Mouse (Mus musculus): Measurements from ENCODE around the gene Sipa1l1. TPM values are rescaled to one million over a fixed set of nuclear protein-coding genes. Genes with fewer than 3 reads are reported as not detected.

Sipa1l1 gene
- total and polyA plus RNA-seq, 2 experiments from 2014 or later: 7.0 to 17.1 TPM

DNA sequence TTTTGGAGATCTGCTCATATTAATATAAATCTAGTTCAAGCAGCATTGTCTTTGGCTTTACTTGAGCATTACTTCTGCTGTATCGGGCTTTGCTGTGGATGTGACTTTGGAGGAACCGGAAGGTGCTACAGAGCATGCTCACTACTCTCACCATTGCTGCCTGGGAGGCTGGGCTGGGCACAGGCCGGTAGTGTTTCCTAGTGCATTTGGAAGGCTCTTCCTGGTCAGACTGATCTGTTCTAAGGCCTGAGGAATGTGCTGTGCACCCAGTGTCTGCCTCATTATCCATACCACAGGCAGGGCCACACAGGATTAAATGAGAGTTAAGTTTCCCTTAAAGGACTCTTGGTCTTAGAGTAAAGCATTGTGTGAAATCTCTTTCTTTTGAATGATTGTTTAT lies 79.4 kb downstream of the Sipa1l1 start:
- Histone ChIP-seq H3K4me1 (ENCODE audit: control insufficient read depth, insufficient read depth) (no peaks in the 10 kb centered on the region), H3K27me3 (ENCODE audit: control insufficient read depth, insufficient read depth, low read length) (no peaks in the 10 kb centered on the region), H3K9me3 (replicated peaks; ENCODE audit: control insufficient read depth, low read length) (no peaks in the 10 kb centered on the region), H3K4me3 (ENCODE audit: low read depth, low read length) (no peak overlapping the region), H3K4me2 (ENCODE audit: low read depth, low read length) (no peak overlapping the region), H3K9ac (replicated peaks; ENCODE audit: low read depth, low read length) (no peak overlapping the region), H3K36me3 (replicated peaks; ENCODE audit: control insufficient read depth, insufficient read depth, low read length) (no peaks in the 10 kb centered on the region), H3K27ac (ENCODE audit: low read depth) (no peak overlapping the region)
- DNase-seq (ENCODE audit: low spot score) (no peak), ATAC-seq (ENCODE audit: insufficient read depth, low read depth) (no peak)
- WGBS: 65% methylated on average over 3 of the region's 3 CpGs
- no peak for TF ChIP-seq CTCF (IDR thresholded peaks at IDR 0.05; ENCODE audit: low read depth)
- no peak for TF ChIP-seq EP300 (IDR thresholded peaks at IDR 0.05; ENCODE audit: low read depth)

DNA sequence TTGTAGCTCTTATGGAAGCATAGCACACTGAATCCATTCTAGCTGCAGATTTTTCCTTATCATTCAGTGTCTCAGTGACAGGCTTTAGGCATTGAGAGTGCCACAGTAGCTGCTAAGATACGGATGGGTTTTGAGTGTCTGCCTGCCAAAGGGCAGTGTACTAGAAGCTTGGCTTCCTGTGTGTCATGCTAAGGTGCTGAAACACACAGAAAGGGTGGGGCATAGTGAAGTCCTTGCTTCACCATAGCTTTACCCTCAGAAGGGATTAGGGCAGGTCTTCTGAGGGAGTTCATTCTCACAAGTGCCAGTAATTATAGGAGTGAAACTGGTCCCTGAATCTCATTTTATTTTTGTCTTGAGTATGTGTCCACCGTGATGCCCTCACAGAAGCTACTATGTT lies 82.2 kb downstream of the Sipa1l1 start:
- H3K27me3 ChIP-seq (ENCODE audit: control insufficient read depth, insufficient read depth, low read length): no peaks in the 10 kb centered on the region
- no peak for DNase-seq (ENCODE audit: low spot score)
- 49% methylated on average over 2 of the region's 2 CpGs for WGBS
- H3K4me3 ChIP-seq (ENCODE audit: low read depth, low read length): no peak overlapping the region
- no peak for ATAC-seq (ENCODE audit: insufficient read depth, low read depth)
- TF ChIP-seq EP300 (IDR thresholded peaks at IDR 0.05; ENCODE audit: low read depth): no peak
- no peak for TF ChIP-seq CTCF (IDR thresholded peaks at IDR 0.05; ENCODE audit: low read depth)
- no peak overlapping the region for H3K4me2 ChIP-seq (ENCODE audit: low read depth, low read length)
- no peaks in the 10 kb centered on the region for H3K9me3 ChIP-seq (replicated peaks; ENCODE audit: control insufficient read depth, low read length)
- no peaks in the 10 kb centered on the region for H3K36me3 ChIP-seq (replicated peaks; ENCODE audit: control insufficient read depth, insufficient read depth, low read length)
- H3K9ac ChIP-seq (replicated peaks; ENCODE audit: low read depth, low read length): no peak overlapping the region
- H3K27ac ChIP-seq (ENCODE audit: low read depth): no peak overlapping the region
- H3K4me1 ChIP-seq (ENCODE audit: control insufficient read depth, insufficient read depth): no peaks in the 10 kb centered on the region

DNA sequence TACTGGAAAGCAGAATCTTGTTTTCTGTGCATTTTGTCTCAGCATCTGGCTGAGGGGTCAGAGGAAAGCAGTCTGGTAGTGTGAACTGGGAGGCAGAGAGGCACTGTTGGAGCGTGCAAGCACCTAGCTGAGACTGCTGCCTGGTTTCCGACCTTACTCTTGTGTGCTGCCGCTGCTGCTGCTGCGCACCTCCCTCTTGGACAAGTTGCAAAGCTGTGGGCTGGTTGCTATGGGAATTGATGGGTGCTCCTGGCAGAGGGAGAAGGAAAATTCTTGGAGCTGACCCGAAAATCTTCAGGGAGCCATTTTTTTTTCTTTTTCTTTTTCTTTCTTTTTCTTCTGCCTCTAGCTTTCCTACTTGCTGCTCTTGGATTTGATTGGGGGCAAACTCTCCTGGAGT lies 85.0 kb downstream of the Sipa1l1 start:
- Histone ChIP-seq H3K36me3 (replicated peaks; ENCODE audit: control insufficient read depth, insufficient read depth, low read length) (no peaks in the 10 kb centered on the region), H3K9ac (replicated peaks; ENCODE audit: low read depth, low read length) (no peak overlapping the region), H3K4me1 (ENCODE audit: control insufficient read depth, insufficient read depth) (no peaks in the 10 kb centered on the region), H3K27me3 (ENCODE audit: control insufficient read depth, insufficient read depth, low read length) (no peaks in the 10 kb centered on the region), H3K4me3 (ENCODE audit: low read depth, low read length) (no peak overlapping the region), H3K9me3 (replicated peaks; ENCODE audit: control insufficient read depth, low read length) (no peaks in the 10 kb centered on the region), H3K4me2 (ENCODE audit: low read depth, low read length) (no peak overlapping the region), H3K27ac (ENCODE audit: low read depth) (no peak overlapping the region)
- TF ChIP-seq CTCF (IDR thresholded peaks at IDR 0.05; ENCODE audit: low read depth) (no peak), EP300 (IDR thresholded peaks at IDR 0.05; ENCODE audit: low read depth) (no peak)
- ATAC-seq (ENCODE audit: insufficient read depth, low read depth) (no peak), DNase-seq (ENCODE audit: low spot score) (no peak)
- WGBS: 86% methylated on average over 5 of the region's 5 CpGs

DNA sequence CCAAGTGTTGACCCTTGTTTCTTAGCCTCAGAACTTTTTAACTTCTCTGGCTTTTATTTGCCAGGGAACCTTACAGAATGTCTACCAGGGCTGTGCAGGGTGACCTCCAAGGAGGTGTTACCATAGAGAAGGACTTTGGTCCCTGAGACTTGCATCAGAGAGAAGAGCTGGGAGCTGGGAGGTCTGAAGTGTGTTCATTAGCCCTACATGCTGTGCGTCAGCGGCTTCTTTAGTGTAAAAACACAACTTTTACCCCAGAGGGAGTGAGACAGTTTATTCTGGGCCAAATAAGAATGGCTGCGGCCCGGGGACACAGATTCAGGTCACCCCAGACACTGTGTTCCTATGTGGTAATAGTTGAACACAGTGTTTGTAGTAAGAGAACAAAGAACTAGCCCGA lies 86.9 kb downstream of the Sipa1l1 start:
- Histone ChIP-seq H3K27me3 (ENCODE audit: control insufficient read depth, insufficient read depth, low read length) (no peaks in the 10 kb centered on the region), H3K4me1 (ENCODE audit: control insufficient read depth, insufficient read depth) (no peaks in the 10 kb centered on the region), H3K4me3 (ENCODE audit: low read depth, low read length) (no peak overlapping the region), H3K4me2 (ENCODE audit: low read depth, low read length) (no peak overlapping the region), H3K9ac (replicated peaks; ENCODE audit: low read depth, low read length) (no peak overlapping the region), H3K9me3 (replicated peaks; ENCODE audit: control insufficient read depth, low read length) (no peaks in the 10 kb centered on the region), H3K27ac (ENCODE audit: low read depth) (no peak overlapping the region), H3K36me3 (replicated peaks; ENCODE audit: control insufficient read depth, insufficient read depth, low read length) (no peaks in the 10 kb centered on the region)
- ATAC-seq (ENCODE audit: insufficient read depth, low read depth) (no peak), DNase-seq (ENCODE audit: low spot score) (no peak)
- TF ChIP-seq EP300 (IDR thresholded peaks at IDR 0.05; ENCODE audit: low read depth) (no peak), CTCF (IDR thresholded peaks at IDR 0.05; ENCODE audit: low read depth) (no peak)
- 92% methylated on average over 5 of the region's 5 CpGs for WGBS

DNA sequence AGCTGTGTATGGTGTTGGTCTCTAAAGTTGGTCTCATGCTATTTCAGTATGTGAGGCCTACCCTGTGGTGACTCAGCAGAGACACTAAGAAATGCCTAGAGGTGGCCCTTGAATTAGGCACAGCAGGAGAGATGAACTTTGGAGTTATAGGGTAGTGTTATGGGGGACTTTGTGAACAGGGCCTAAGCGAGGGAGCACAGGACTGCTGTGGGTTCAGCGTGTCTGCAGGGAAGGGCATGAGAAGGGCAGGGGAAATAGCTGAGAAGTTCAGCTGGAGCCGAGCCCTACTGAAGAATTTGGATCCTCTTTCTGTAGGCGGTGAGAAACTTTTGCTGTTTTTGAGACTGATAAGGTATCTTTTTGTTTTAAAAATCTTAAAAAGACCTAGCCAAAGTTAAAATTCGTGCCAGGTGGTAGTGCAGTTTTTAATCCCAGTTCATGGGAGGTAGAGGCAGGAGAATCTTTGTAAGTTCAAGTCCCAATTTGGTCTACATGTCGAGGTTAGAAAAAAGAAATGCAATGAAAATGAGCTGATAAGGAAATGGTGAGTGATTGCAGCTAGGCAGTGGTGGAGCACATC lies 87.9 kb downstream of the Sipa1l1 start:
- H3K27ac ChIP-seq (ENCODE audit: low read depth): no peak overlapping the region
- H3K27me3 ChIP-seq (ENCODE audit: control insufficient read depth, insufficient read depth, low read length): no peaks in the 10 kb centered on the region
- H3K4me3 ChIP-seq (ENCODE audit: low read depth, low read length): no peak overlapping the region
- no peak overlapping the region for H3K4me2 ChIP-seq (ENCODE audit: low read depth, low read length)
- TF ChIP-seq EP300 (IDR thresholded peaks at IDR 0.05; ENCODE audit: low read depth): no peak
- 64% methylated on average over 6 of the region's 6 CpGs for WGBS
- H3K4me1 ChIP-seq (ENCODE audit: control insufficient read depth, insufficient read depth): no peaks in the 10 kb centered on the region
- H3K36me3 ChIP-seq (replicated peaks; ENCODE audit: control insufficient read depth, insufficient read depth, low read length): no peaks in the 10 kb centered on the region
- DNase-seq (ENCODE audit: low spot score) (no peak), ATAC-seq (ENCODE audit: insufficient read depth, low read depth) (no peak)
- no peak overlapping the region for H3K9ac ChIP-seq (replicated peaks; ENCODE audit: low read depth, low read length)
- no peaks in the 10 kb centered on the region for H3K9me3 ChIP-seq (replicated peaks; ENCODE audit: control insufficient read depth, low read length)
